ENCODE assay signal across 15 mouse cellular contexts in the genomic region with DNA sequence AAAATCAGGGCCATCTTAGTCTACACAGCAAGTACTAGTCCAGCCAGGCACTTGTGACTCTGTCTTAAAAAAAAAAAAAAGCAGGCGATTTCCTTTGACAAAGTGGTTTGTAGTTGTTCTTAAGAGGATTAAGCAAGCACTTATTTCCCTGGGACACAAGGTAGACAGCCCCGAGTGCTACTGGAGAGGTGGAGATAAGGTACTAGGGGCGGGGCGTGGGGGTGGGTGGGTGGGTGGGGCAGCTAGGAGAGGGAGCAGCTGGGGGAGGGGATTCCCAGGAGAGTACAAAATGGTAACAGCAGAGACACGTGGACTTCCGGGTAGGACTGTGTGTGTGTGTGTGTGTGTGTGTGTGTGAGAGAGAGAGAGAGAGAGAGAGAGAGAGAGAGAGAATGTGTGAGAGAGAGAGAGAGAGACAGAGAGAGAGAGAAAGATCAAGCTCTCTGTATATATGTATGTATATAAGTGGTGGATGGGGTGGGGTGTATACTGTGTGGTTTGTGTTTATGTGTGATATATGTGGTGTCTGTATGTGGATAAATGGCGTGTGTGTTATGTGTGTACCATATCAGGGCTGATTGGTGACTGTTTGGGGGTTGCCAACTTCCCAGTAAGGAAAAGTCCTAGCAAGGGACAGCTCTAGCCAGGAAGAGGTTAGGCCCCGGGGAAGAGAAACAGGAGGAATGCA.
A peak's percentile ranks its signal among the peaks of the same experiment; 100 is the strongest.
DNase-seq lines count a peak whose midpoint lies in the region; ATAC-seq and TF ChIP-seq lines count a peak whose summit lies in the region.
"Had no signal": no experiment of that assay in that cellular context is flagged by ENCODE, and none has a peak within 500 bp of the region (broad histone marks: within the 10 kb centered on the region; RNA-seq: fewer than 3 reads in every experiment).

No protein-coding gene starts in this region.

- 0 out of 2 replicates have a peak overlapping the region, but pooled peaks have one; percentile 20 for H3K27ac ChIP-seq in forebrain, embryonic 10.5 days
- H3K27ac ChIP-seq in forebrain, embryonic 12.5 days: no peak overlapping the region
- no peak overlapping the region for H3K27ac ChIP-seq in liver, embryonic 16.5 days (ENCODE audit: low read length)
- no peak overlapping the region for H3K27ac ChIP-seq in midbrain, postnatal 0 days (ENCODE audit: low read depth, low read length)
- H3K27ac ChIP-seq in midbrain, embryonic 13.5 days: no peak overlapping the region
- H3K27ac ChIP-seq: embryonic facial prominence, embryonic 15.5 days had no signal

- no peak overlapping the region for H3K4me2 ChIP-seq in forebrain, embryonic 12.5 days
- peak overlapping the region; percentile 13 for H3K4me2 ChIP-seq in liver, embryonic 16.5 days (ENCODE audit: low read depth, low read length)
- no peak overlapping the region for H3K4me2 ChIP-seq in midbrain, postnatal 0 days (ENCODE audit: low read depth, low read length, poor library complexity, severe bottlenecking)
- no peak overlapping the region for H3K4me2 ChIP-seq in midbrain, embryonic 13.5 days (replicated peaks)
- H3K4me2 ChIP-seq: embryonic facial prominence, embryonic 15.5 days had no signal

- no peaks in the 10 kb centered on the region for H3K36me3 ChIP-seq in forebrain, embryonic 10.5 days (replicated peaks)
- H3K36me3 ChIP-seq in forebrain, embryonic 12.5 days (replicated peaks): no peaks in the 10 kb centered on the region
- no peaks in the 10 kb centered on the region for H3K36me3 ChIP-seq in liver, embryonic 16.5 days (ENCODE audit: control insufficient read depth, insufficient read depth)
- no peaks in the 10 kb centered on the region for H3K36me3 ChIP-seq in midbrain, postnatal 0 days (ENCODE audit: insufficient read depth, low read length)
- no peaks in the 10 kb centered on the region for H3K36me3 ChIP-seq in midbrain, embryonic 13.5 days
- H3K36me3 ChIP-seq: embryonic facial prominence, embryonic 15.5 days had no signal

- peaks cover 60% of the 10 kb centered on the region for H3K27me3 ChIP-seq in forebrain, embryonic 10.5 days (ENCODE audit: poor library complexity, severe bottlenecking)
- peaks cover 27% of the 10 kb centered on the region for H3K27me3 ChIP-seq in forebrain, embryonic 12.5 days
- no peaks in the 10 kb centered on the region for H3K27me3 ChIP-seq in liver, embryonic 16.5 days (ENCODE audit: control insufficient read depth, insufficient read depth, low read depth, low read length)
- H3K27me3 ChIP-seq in midbrain, postnatal 0 days (ENCODE audit: insufficient read depth, low read length): no peaks in the 10 kb centered on the region
- peaks cover 16% of the 10 kb centered on the region; the same call in 1 of the 2 replicates for H3K27me3 ChIP-seq in midbrain, embryonic 13.5 days

- 58% methylated on average over 8 of the region's 8 CpGs for WGBS in forebrain, embryonic 10.5 days
- 63% methylated on average over 8 of the region's 8 CpGs for WGBS in forebrain, embryonic 12.5 days
- 12% methylated on average over 8 of the region's 8 CpGs for WGBS in liver, embryonic 16.5 days (ENCODE audit: insufficient replicate concordance)
- WGBS in midbrain, postnatal 0 days: 59% methylated on average over 8 of the region's 8 CpGs
- 52% methylated on average over 8 of the region's 8 CpGs for WGBS in midbrain, embryonic 13.5 days

- no peak for TF ChIP-seq CTCF in midbrain, postnatal 0 days (IDR thresholded peaks at IDR 0.05)

- H3K9ac ChIP-seq in forebrain, embryonic 12.5 days: no peak overlapping the region
- H3K9ac ChIP-seq in liver, embryonic 16.5 days (ENCODE audit: low read depth, low read length): no peak overlapping the region
- no peak overlapping the region for H3K9ac ChIP-seq in midbrain, postnatal 0 days (replicated peaks; ENCODE audit: low read length, poor library complexity, severe bottlenecking)
- H3K9ac ChIP-seq in midbrain, embryonic 13.5 days (replicated peaks): no peak overlapping the region
- H3K9ac ChIP-seq: embryonic facial prominence, embryonic 15.5 days had no signal

- ATAC-seq in forebrain, embryonic 12.5 days (ENCODE audit: low FRiP score): no peak
- peak; percentile 82 for ATAC-seq in liver, embryonic 16.5 days (ENCODE audit: low read depth)
- no peak for ATAC-seq in midbrain, postnatal 0 days (ENCODE audit: low FRiP score)
- no peak for ATAC-seq in midbrain, embryonic 13.5 days
- ATAC-seq: hindbrain, embryonic 16.5 days had no signal

- DNase-seq in forebrain, embryonic 10.5 days (ENCODE audit: extremely low spot score, low spot score): no peak
- peak; percentile 17 to 25 for DNase-seq in B cell, adult 2 months
- DNase-seq in induced T-regulatory cell, adult 2 months (ENCODE audit: low read depth): peak; percentile 17
- DNase-seq in right cerebral cortex, postnatal 10 days (ENCODE audit: low spot score in 2 of 2): no peak
- DNase-seq in midbrain, postnatal 0 days (ENCODE audit: low spot score): no peak
- DNase-seq: adrenal gland, postnatal 10 days; heart, postnatal 10 days; kidney, postnatal 36 days; layer of hippocampus, postnatal 36 days; thymus, adult 18-20 months had no signal

- peaks cover 45% of the 10 kb centered on the region for H3K4me1 ChIP-seq in forebrain, embryonic 10.5 days
- peaks cover 16% of the 10 kb centered on the region for H3K4me1 ChIP-seq in forebrain, embryonic 12.5 days
- peaks cover 10% of the 10 kb centered on the region for H3K4me1 ChIP-seq in liver, embryonic 16.5 days (ENCODE audit: control insufficient read depth, low read depth, low read length)
- H3K4me1 ChIP-seq in midbrain, postnatal 0 days (ENCODE audit: insufficient read depth, low read length): no peaks in the 10 kb centered on the region
- H3K4me1 ChIP-seq in midbrain, embryonic 13.5 days (replicated peaks): peaks cover 11% of the 10 kb centered on the region

- peaks cover 7% of the 10 kb centered on the region; the same call in 1 of the 2 replicates for H3K9me3 ChIP-seq in forebrain, embryonic 10.5 days
- 0 out of 2 replicates have a peak, but pooled peaks cover 5% of the 10 kb centered on the region for H3K9me3 ChIP-seq in forebrain, embryonic 12.5 days
- no peaks in the 10 kb centered on the region for H3K9me3 ChIP-seq in liver, embryonic 16.5 days (replicated peaks; ENCODE audit: control insufficient read depth, low read length)
- no peaks in the 10 kb centered on the region for H3K9me3 ChIP-seq in midbrain, postnatal 0 days (ENCODE audit: low read length)
- no peaks in the 10 kb centered on the region for H3K9me3 ChIP-seq in midbrain, embryonic 13.5 days
- H3K9me3 ChIP-seq: embryonic facial prominence, embryonic 15.5 days had no signal

- H3K4me3 ChIP-seq in forebrain, embryonic 10.5 days: no peak overlapping the region
- H3K4me3 ChIP-seq in forebrain, embryonic 12.5 days (replicated peaks): no peak overlapping the region
- H3K4me3 ChIP-seq in liver, embryonic 16.5 days (ENCODE audit: low read depth, low read length): no peak overlapping the region
- H3K4me3 ChIP-seq in midbrain, postnatal 0 days (ENCODE audit: low read depth, low read length): no peak overlapping the region
- H3K4me3 ChIP-seq in midbrain, embryonic 13.5 days (replicated peaks): no peak overlapping the region
- H3K4me3 ChIP-seq: embryonic facial prominence, embryonic 15.5 days had no signal

Comparison
In these comparisons a context has a peak if more than half of its experiments do, and no peak if none do; other contexts are left out.
1. DNase-seq: peak in B cell, adult 2 months (2 of 2) and induced T-regulatory cell, adult 2 months (single experiment); none in forebrain, embryonic 10.5 days (single experiment), right cerebral cortex, postnatal 10 days (0 of 2) and midbrain, postnatal 0 days (single experiment).